ENCODE assay signal across 19 mouse cellular contexts in the genomic region with DNA sequence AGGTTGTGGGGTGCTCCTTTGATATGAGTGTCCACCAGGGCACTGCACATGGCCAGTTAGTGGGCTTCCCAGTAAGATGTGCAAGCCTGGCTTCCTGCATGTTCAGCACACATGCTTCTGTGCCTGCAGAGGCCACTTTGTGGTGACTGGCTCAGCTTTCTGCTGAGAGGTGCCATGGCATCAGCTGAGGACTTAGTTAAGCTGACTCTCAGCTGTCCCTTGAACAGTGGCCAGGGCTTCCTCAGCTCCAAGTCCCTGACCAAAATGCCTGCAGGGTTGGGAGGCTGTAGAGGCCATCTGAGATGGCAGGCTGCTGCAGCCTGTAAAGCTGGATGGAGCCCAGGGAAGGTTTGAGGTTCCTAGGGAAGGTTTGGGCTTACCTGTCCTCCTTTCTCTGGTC. TPM values are rescaled to one million over a fixed set of nuclear protein-coding genes. Genes with fewer than 3 reads are reported as not detected.
DNase-seq lines count a peak whose midpoint lies in the region; ATAC-seq lines count a peak whose summit lies in the region.
"Had no signal": no experiment of that assay in that cellular context is flagged by ENCODE, and none has a peak within 500 bp of the region (broad histone marks: within the 10 kb centered on the region; RNA-seq: fewer than 3 reads in every experiment).

No protein-coding gene starts in this region.

- no peak overlapping the region for H3K27ac ChIP-seq in midbrain, embryonic 10.5 days (replicated peaks)
- H3K27ac ChIP-seq: embryonic facial prominence, embryonic 15.5 days; forebrain, embryonic 10.5 days; heart, embryonic 13.5 days; hindbrain, embryonic 13.5 days; neural tube, embryonic 12.5 days had no signal

- no peaks in the 10 kb centered on the region for H3K27me3 ChIP-seq in megakaryocyte, embryonic 14.5 days (replicated peaks)
- H3K27me3 ChIP-seq in midbrain, embryonic 10.5 days (ENCODE audit: low read depth, poor library complexity, severe bottlenecking) = no peaks in the 10 kb centered on the region
- H3K27me3 ChIP-seq: embryonic facial prominence, embryonic 15.5 days; heart, embryonic 13.5 days; hindbrain, embryonic 13.5 days; neural tube, embryonic 12.5 days had no signal

- DNase-seq in cerebellum, adult 9-10 months = peak; percentile 86
- DNase-seq in gastrocnemius, adult 8-10 months (ENCODE audit: low spot score in 2 of 2) = peak; percentile 33 to 54
- DNase-seq in embryo, embryonic 10.5 days (ENCODE audit: low spot score) = no peak
- DNase-seq in midbrain, embryonic 10.5 days (ENCODE audit: low spot score) = no peak
- DNase-seq: B cell, adult 2 months; kidney, adult 2 months; kidney, postnatal 10 days; liver; lung, postnatal 14 days; thymus, postnatal 4 days had no signal

- H3K36me3 ChIP-seq in megakaryocyte, embryonic 14.5 days (replicated peaks; ENCODE audit: low read length) = peaks cover 88% of the 10 kb centered on the region
- peaks cover 9% of the 10 kb centered on the region; the same call in 1 of the 2 replicates for H3K36me3 ChIP-seq in midbrain, embryonic 10.5 days
- H3K36me3 ChIP-seq: hindbrain, embryonic 13.5 days; neural tube, embryonic 12.5 days had no signal

- ATAC-seq in megakaryocyte, adult 5-6 weeks (ENCODE audit: poor library complexity, severe bottlenecking) = no peak
- ATAC-seq in erythroblast, adult 5-6 weeks (replicated peaks; ENCODE audit: low FRiP score, poor library complexity, severe bottlenecking) = no peak
- ATAC-seq: inflammation-experienced regulatory T-cells, adult 6 months had no signal

- peaks cover 100% of the 10 kb centered on the region for H3K4me1 ChIP-seq in megakaryocyte, embryonic 14.5 days
- H3K4me1 ChIP-seq in midbrain, embryonic 10.5 days = peaks cover 6% of the 10 kb centered on the region; the same call in 1 of the 2 replicates
- H3K4me1 ChIP-seq: neural tube, embryonic 12.5 days had no signal

- no peaks in the 10 kb centered on the region for H3K9me3 ChIP-seq in megakaryocyte, embryonic 14.5 days
- H3K9me3 ChIP-seq in midbrain, embryonic 10.5 days (replicated peaks) = no peaks in the 10 kb centered on the region
- H3K9me3 ChIP-seq: embryonic facial prominence, embryonic 15.5 days; forebrain, embryonic 10.5 days; heart, embryonic 13.5 days; hindbrain, embryonic 13.5 days; neural tube, embryonic 12.5 days had no signal

- peak overlapping the region; percentile 47 for H3K4me3 ChIP-seq in megakaryocyte, embryonic 14.5 days (replicated peaks)
- no peak overlapping the region for H3K4me3 ChIP-seq in midbrain, embryonic 10.5 days
- H3K4me3 ChIP-seq: embryonic facial prominence, embryonic 15.5 days; forebrain, embryonic 10.5 days; heart, embryonic 13.5 days; hindbrain, embryonic 13.5 days; neural tube, embryonic 12.5 days had no signal

RNA-seq across cellular contexts. Expression of a gene that starts 19.1 kb away (rescaled TPM):
- 95.0 and 304 TPM in 2 replicates for polyA plus RNA-seq in megakaryocyte, embryonic 14.5 days (2012; ENCODE audit: insufficient read depth, low replicate concordance)
- 11.4 and 11.9 TPM in 2 replicates for total RNA-seq in megakaryocyte, adult 5-6 weeks (2015)
- total RNA-seq in megakaryocyte, adult 5-6 weeks (2017) = 7.6 and 10.5 TPM in 2 replicates
- 10 to 100 TPM; 74.7 to 91.2 (median 87.5) TPM for total RNA-seq in gastrocnemius, adult 8-10 months (2022)
- 3.1 and 4.4 TPM in 2 replicates for total RNA-seq in erythroblast, adult 5-6 weeks (2015; ENCODE audit: low replicate concordance)
- total RNA-seq in erythroblast, adult 5-6 weeks (2017; ENCODE audit: low replicate concordance) = 3.1 and 6.9 TPM in 2 replicates
- polyA plus RNA-seq in midbrain, embryonic 10.5 days (2016; fragmentation: Nextera tagmentation; extraction: Ambion mirVana) = 17.3 and 19.2 TPM in 2 replicates

Comparison
In these comparisons a context has a peak if more than half of its experiments do, and no peak if none do; other contexts are left out.
1. DNase-seq: peak in cerebellum, adult 9-10 months (single experiment) and gastrocnemius, adult 8-10 months (2 of 2); none in embryo, embryonic 10.5 days (single experiment) and midbrain, embryonic 10.5 days (single experiment).
2. RNA of a gene that starts 19.1 kb away (total RNA-seq): 74.7 to 91.2 TPM in gastrocnemius, adult 8-10 months; 7.6 to 11.9 TPM in megakaryocyte, adult 5-6 weeks and 3.1 to 6.9 TPM in erythroblast, adult 5-6 weeks; every median in the first group is over 4 times any median in the second.